Mouse (Mus musculus): ENCODE measurements at regions not wholly inside any gene's neighbourhood (a gene's known extent, or its start where the extent isn't known, plus 50 kb on each side); places are given as distances from the start of the nearest gene placed in this dataset.

DNA sequence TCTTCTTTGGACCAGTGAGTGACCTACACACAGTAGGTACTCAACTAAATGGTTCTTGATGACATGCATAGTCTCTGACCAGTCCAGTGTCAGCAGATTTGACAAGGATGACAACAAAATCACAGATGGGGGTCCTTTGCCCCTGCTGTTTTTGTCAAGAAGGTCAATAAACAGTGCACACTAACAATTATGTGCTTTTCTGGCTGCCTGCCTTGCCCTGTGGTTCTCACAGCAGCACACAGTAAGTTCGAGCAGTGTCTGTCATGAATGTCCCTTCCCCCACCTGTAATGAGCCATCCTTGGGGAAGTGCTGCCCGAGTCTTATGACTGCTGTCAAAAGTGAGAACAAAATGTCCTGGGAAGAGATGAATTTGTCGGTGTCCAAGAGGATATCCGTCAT lies 153.1 kb upstream of the Snx19 start:
- DNase-seq (ENCODE audit: low spot score): no peak
- Histone ChIP-seq H3K9ac (replicated peaks; ENCODE audit: low read length) (no peak overlapping the region), H3K4me3 (ENCODE audit: low read depth, low read length) (no peak overlapping the region), H3K9me3 (replicated peaks; ENCODE audit: control insufficient read depth, low read length) (no peaks in the 10 kb centered on the region), H3K4me2 (ENCODE audit: low read depth, low read length) (no peak overlapping the region), H3K27me3 (ENCODE audit: control insufficient read depth, insufficient read depth, low read length) (no peaks in the 10 kb centered on the region), H3K4me1 (ENCODE audit: control insufficient read depth, insufficient read depth, low read length) (no peaks in the 10 kb centered on the region), H3K36me3 (replicated peaks; ENCODE audit: control insufficient read depth, insufficient read depth, low read depth, low read length) (no peaks in the 10 kb centered on the region), H3K27ac (replicated peaks; ENCODE audit: low read depth, low read length) (no peak overlapping the region)
- no peak for ATAC-seq (replicated peaks; ENCODE audit: insufficient number of reproducible peaks, low FRiP score, low TSS enrichment, low read depth)
- 62% methylated on average over 4 of the region's 4 CpGs for WGBS

DNA sequence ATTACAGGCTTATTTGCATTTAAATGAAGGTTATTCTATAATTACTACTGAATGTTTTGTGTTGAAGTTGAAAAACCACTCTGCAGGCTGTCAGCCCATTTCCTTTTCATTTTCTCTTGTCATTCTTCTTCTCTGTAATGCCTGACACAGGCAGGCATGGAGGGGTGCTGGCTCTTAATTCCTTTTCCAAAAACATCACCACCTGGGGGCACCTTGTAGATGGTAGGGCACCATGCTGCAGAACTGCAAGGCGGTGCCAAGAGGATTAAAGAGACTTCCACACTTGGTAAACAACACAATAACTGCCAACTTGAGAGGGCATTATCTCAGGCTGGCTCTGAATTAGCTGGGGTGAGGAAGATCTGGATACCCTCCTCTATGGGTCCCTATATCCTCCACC lies 148.7 kb upstream of the Snx19 start:
- H3K4me3 ChIP-seq (ENCODE audit: low read depth, low read length): no peak overlapping the region
- no peaks in the 10 kb centered on the region for H3K9me3 ChIP-seq (replicated peaks; ENCODE audit: control insufficient read depth, low read length)
- H3K9ac ChIP-seq (replicated peaks; ENCODE audit: low read length): no peak overlapping the region
- no peak overlapping the region for H3K27ac ChIP-seq (replicated peaks; ENCODE audit: low read depth, low read length)
- H3K36me3 ChIP-seq (replicated peaks; ENCODE audit: control insufficient read depth, insufficient read depth, low read depth, low read length): no peaks in the 10 kb centered on the region
- no peaks in the 10 kb centered on the region for H3K4me1 ChIP-seq (ENCODE audit: control insufficient read depth, insufficient read depth, low read length)
- 38% methylated on average over 1 of the region's 1 CpGs for WGBS
- DNase-seq (ENCODE audit: low spot score) (no peak), ATAC-seq (replicated peaks; ENCODE audit: insufficient number of reproducible peaks, low FRiP score, low TSS enrichment, low read depth) (no peak)
- H3K4me2 ChIP-seq (ENCODE audit: low read depth, low read length): no peak overlapping the region
- H3K27me3 ChIP-seq (ENCODE audit: control insufficient read depth, insufficient read depth, low read length): no peaks in the 10 kb centered on the region

DNA sequence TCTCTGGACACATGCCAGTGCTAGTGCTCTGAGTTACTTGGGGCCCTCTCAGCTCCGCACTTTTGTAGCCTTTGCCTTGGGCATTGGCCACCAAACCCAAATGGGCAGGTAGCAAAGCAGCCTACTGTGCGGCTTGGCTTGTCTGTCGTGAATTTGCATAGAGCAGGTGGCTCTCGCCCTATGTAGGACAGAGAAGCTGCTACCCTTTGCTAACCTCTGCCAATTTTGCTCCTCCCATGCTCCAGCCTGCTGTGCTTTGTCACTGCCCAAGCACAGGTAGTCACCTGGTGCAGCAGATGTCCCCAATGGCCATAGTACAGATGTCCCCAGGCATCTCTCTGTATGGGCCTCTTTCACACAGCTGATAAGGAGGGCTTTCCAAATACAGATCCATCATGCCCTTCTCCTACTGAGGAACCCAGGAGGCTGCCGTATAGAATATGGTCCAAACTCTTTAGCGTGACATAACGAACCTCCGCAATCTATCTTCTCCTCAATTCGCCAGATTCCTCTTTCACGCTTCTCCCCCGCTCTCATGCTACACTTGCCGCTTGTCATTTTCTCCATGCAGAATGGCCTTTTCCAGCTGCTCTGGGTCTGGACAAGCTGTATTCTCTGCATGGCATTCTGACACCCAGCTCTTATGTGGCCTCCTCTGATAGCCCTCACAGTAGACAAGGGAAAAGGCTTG lies 143.7 kb upstream of the Snx19 start:
- DNase-seq (ENCODE audit: low spot score): no peak
- no peak overlapping the region for H3K27ac ChIP-seq (replicated peaks; ENCODE audit: low read depth, low read length)
- no peak for ATAC-seq (replicated peaks; ENCODE audit: insufficient number of reproducible peaks, low FRiP score, low TSS enrichment, low read depth)
- H3K27me3 ChIP-seq (ENCODE audit: control insufficient read depth, insufficient read depth, low read length): no peaks in the 10 kb centered on the region
- no peak overlapping the region for H3K4me3 ChIP-seq (ENCODE audit: low read depth, low read length)
- H3K36me3 ChIP-seq (replicated peaks; ENCODE audit: control insufficient read depth, insufficient read depth, low read depth, low read length): no peaks in the 10 kb centered on the region
- no peak overlapping the region for H3K4me2 ChIP-seq (ENCODE audit: low read depth, low read length)
- no peaks in the 10 kb centered on the region for H3K4me1 ChIP-seq (ENCODE audit: control insufficient read depth, insufficient read depth, low read length)
- whole genome bisulfite sequencing: 92% methylated on average over 12 of the region's 12 CpGs
- H3K9me3 ChIP-seq (replicated peaks; ENCODE audit: control insufficient read depth, low read length): no peaks in the 10 kb centered on the region
- no peak overlapping the region for H3K9ac ChIP-seq (replicated peaks; ENCODE audit: low read length)

DNA sequence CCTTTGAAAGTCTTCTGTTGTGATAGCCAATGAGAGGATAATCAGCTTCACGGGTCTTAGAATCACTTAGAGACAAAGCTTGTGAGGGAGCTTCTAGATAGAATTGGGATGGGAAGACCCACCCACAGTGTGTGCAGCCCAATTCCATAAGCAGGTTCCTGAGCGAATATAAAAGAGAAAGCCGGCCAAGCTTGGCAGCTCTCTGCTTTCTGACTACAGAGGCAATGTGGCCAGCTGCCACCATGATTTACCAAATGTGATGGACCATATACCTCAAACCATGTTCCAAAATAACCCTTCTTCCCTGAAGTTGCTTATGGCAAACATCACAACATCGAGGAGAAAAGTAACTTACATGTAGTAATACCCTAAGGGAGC lies 143.1 kb upstream of the Snx19 start:
- H3K9ac ChIP-seq (replicated peaks; ENCODE audit: low read length): no peak overlapping the region
- no peaks in the 10 kb centered on the region for H3K27me3 ChIP-seq (ENCODE audit: control insufficient read depth, insufficient read depth, low read length)
- no peaks in the 10 kb centered on the region for H3K9me3 ChIP-seq (replicated peaks; ENCODE audit: control insufficient read depth, low read length)
- no peak overlapping the region for H3K27ac ChIP-seq (replicated peaks; ENCODE audit: low read depth, low read length)
- DNase-seq (ENCODE audit: low spot score) (no peak), ATAC-seq (replicated peaks; ENCODE audit: insufficient number of reproducible peaks, low FRiP score, low TSS enrichment, low read depth) (no peak)
- H3K4me2 ChIP-seq (ENCODE audit: low read depth, low read length): no peak overlapping the region
- no peak overlapping the region for H3K4me3 ChIP-seq (ENCODE audit: low read depth, low read length)
- no peaks in the 10 kb centered on the region for H3K36me3 ChIP-seq (replicated peaks; ENCODE audit: control insufficient read depth, insufficient read depth, low read depth, low read length)
- WGBS: 92% methylated on average over 4 of the region's 4 CpGs
- no peaks in the 10 kb centered on the region for H3K4me1 ChIP-seq (ENCODE audit: control insufficient read depth, insufficient read depth, low read length)

DNA sequence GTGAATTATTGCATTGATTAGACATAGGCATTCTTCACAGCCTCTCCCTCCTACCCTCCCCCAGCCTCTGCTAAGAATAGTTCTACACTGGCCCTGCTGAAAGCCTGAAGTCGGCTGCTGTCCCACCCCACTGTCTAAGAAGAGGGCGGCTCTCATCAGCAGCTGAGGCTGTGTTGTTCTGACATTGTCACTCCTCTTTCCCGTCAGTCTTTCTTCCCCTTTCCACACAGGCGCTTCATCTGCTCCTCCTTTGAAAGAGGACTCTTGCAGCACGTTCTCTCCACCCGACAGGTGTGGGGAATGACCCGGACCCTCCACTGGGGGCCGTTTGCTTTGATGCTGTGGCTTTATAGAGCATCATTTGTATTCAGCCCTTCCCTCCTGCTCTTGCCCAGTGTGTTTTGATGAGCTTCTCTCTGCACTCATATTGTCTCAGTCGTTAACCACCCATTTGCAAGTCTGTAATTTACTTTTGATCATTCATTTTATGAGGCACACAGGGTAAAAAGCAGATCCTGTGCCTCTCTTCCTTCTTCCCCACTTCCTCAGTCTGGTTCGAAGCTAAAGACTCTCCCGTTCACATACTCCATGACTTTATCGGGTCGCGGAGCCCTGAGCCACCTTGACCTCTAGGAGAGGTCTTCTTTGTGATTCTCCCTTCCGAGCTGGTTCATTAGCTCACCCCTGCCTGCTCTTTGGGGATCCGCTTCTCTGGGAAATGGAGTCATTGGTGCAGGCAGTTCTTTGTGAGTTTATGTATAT lies 142.2 kb upstream of the Snx19 start:
- 29% methylated on average over 16 of the region's 16 CpGs for WGBS
- ATAC-seq (replicated peaks; ENCODE audit: insufficient number of reproducible peaks, low FRiP score, low TSS enrichment, low read depth) (peak; percentile 70), DNase-seq (ENCODE audit: low spot score) (no peak)
- Histone ChIP-seq H3K27ac (replicated peaks; ENCODE audit: low read depth, low read length) (no peak overlapping the region), H3K36me3 (replicated peaks; ENCODE audit: control insufficient read depth, insufficient read depth, low read depth, low read length) (no peaks in the 10 kb centered on the region), H3K27me3 (ENCODE audit: control insufficient read depth, insufficient read depth, low read length) (no peaks in the 10 kb centered on the region), H3K9me3 (replicated peaks; ENCODE audit: control insufficient read depth, low read length) (no peaks in the 10 kb centered on the region), H3K9ac (replicated peaks; ENCODE audit: low read length) (no peak overlapping the region), H3K4me1 (ENCODE audit: control insufficient read depth, insufficient read depth, low read length) (no peaks in the 10 kb centered on the region), H3K4me2 (ENCODE audit: low read depth, low read length) (no peak overlapping the region), H3K4me3 (ENCODE audit: low read depth, low read length) (no peak overlapping the region)

DNA sequence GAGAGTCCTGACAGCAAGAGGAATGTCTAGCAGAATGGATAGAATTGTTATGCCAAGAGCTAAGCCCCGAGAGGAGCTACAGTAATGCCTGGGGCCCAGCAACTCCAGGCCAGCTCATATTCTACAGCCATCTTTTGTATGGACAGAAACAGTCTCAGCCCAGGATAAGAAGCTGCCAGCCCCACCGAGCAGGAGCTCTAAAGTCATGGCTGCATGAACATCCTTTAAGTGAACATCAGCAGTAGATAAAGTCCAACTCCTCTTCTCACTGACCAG lies 141.6 kb upstream of the Snx19 start:
- ATAC-seq (replicated peaks; ENCODE audit: insufficient number of reproducible peaks, low FRiP score, low TSS enrichment, low read depth): no peak
- H3K27ac ChIP-seq (replicated peaks; ENCODE audit: low read depth, low read length): no peak overlapping the region

DNA sequence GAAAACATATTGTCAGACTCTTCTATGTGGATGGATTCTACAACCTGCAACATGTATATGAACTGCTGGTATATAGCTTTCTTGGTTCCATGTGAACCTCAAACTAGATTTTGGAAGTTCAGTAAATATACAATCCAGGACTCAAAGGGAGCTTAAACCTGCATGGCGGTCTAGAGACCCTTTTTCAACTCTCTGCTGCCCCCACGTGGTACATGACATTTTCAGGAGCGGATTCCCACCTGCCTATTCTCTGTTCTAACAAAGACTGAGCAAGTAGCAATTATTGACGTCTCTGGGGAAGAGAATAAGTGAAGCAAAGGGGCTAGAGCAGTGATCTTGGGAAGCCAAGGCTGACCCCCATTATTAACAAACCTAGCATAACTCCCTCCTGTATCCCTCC lies 127.1 kb upstream of the Snx19 start:
- no peaks in the 10 kb centered on the region for H3K4me1 ChIP-seq (ENCODE audit: control insufficient read depth, insufficient read depth, low read length)
- H3K9ac ChIP-seq (replicated peaks; ENCODE audit: low read length): no peak overlapping the region
- H3K27me3 ChIP-seq (ENCODE audit: control insufficient read depth, insufficient read depth, low read length): no peaks in the 10 kb centered on the region
- no peak overlapping the region for H3K4me3 ChIP-seq (ENCODE audit: low read depth, low read length)
- H3K36me3 ChIP-seq (replicated peaks; ENCODE audit: control insufficient read depth, insufficient read depth, low read depth, low read length): no peaks in the 10 kb centered on the region
- no peaks in the 10 kb centered on the region for H3K9me3 ChIP-seq (replicated peaks; ENCODE audit: control insufficient read depth, low read length)
- no peak overlapping the region for H3K4me2 ChIP-seq (ENCODE audit: low read depth, low read length)
- 14% methylated on average over 4 of the region's 4 CpGs for WGBS
- no peak overlapping the region for H3K27ac ChIP-seq (replicated peaks; ENCODE audit: low read depth, low read length)
- ATAC-seq (replicated peaks; ENCODE audit: insufficient number of reproducible peaks, low FRiP score, low TSS enrichment, low read depth): no peak
- peak; percentile 72 for DNase-seq (ENCODE audit: low spot score)

More for the DNA sequence above, 141.6 kb upstream of the Snx19 start:
- Histone ChIP-seq H3K27me3 (ENCODE audit: control insufficient read depth, insufficient read depth, low read length) (no peaks in the 10 kb centered on the region), H3K9ac (replicated peaks; ENCODE audit: low read length) (no peak overlapping the region), H3K36me3 (replicated peaks; ENCODE audit: control insufficient read depth, insufficient read depth, low read depth, low read length) (no peaks in the 10 kb centered on the region), H3K4me1 (ENCODE audit: control insufficient read depth, insufficient read depth, low read length) (no peaks in the 10 kb centered on the region), H3K4me3 (ENCODE audit: low read depth, low read length) (no peak overlapping the region), H3K4me2 (ENCODE audit: low read depth, low read length) (no peak overlapping the region), H3K9me3 (replicated peaks; ENCODE audit: control insufficient read depth, low read length) (no peaks in the 10 kb centered on the region)
- 57% methylated on average over 2 of the region's 2 CpGs for WGBS
- DNase-seq (ENCODE audit: low spot score): no peak

DNA sequence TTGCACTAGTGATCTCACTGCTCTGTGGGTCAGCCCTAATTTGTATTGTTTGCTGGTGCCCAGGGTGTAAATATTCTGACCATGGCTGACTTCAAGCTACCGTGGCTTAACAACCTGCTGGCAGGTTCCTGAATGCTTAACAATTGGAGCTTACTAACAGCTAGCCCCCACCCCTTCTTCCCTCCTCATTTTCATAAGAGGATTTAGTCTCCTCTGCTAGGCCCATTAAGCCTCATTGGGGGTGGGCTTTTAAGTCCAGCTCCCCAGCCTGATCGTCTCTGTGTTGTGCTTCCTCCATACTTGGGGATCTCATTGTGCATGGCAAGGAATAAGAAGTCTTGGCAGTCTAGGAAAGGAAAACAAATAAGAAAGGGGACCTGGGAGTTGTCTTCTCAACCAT lies 118.6 kb upstream of the Snx19 start:
- DNase-seq (ENCODE audit: low spot score) (no peak), ATAC-seq (replicated peaks; ENCODE audit: insufficient number of reproducible peaks, low FRiP score, low TSS enrichment, low read depth) (no peak)
- Histone ChIP-seq H3K9ac (replicated peaks; ENCODE audit: low read length) (no peak overlapping the region), H3K4me3 (ENCODE audit: low read depth, low read length) (no peak overlapping the region), H3K4me2 (ENCODE audit: low read depth, low read length) (no peak overlapping the region), H3K27me3 (ENCODE audit: control insufficient read depth, insufficient read depth, low read length) (no peaks in the 10 kb centered on the region), H3K36me3 (replicated peaks; ENCODE audit: control insufficient read depth, insufficient read depth, low read depth, low read length) (no peaks in the 10 kb centered on the region), H3K4me1 (ENCODE audit: control insufficient read depth, insufficient read depth, low read length) (no peaks in the 10 kb centered on the region), H3K9me3 (replicated peaks; ENCODE audit: control insufficient read depth, low read length) (no peaks in the 10 kb centered on the region), H3K27ac (replicated peaks; ENCODE audit: low read depth, low read length) (no peak overlapping the region)
- 10% methylated on average over 2 of the region's 2 CpGs for WGBS

All from embryonic facial prominence, embryonic 11.5 days (tissue).